In genomic region chr4:107178182-107178829, GRCm38 (mm10) we compare ENCODE assay signal across 8 mouse cellular contexts. TPM values are rescaled to one million over a fixed set of nuclear protein-coding genes. Genes with fewer than 3 reads are reported as not detected.
DNase-seq lines count a peak whose midpoint lies in the region; ATAC-seq and TF ChIP-seq lines count a peak whose summit lies in the region.

TSS of gene Tmem59 (plus strand) at chr4:107178399.

- intact Hi-C loops in gastrocnemius, adult 2 months (cut with DNase I) = loop anchor here (1.0 kb wide), 1 partner anchor 75 kb away; the partner anchor contains the start of genes Hspb11 and Lrrc42
- intact Hi-C loops in left cerebral cortex, adult 2 months (cut with DNase I) = loop anchor here (5.0 kb wide), 1 partner anchor 169 kb away; no protein-coding TSS in a partner anchor

- peak within 1 kb of the TSS; percentile 97 for H3K27ac ChIP-seq in gastrocnemius, adult 2 months
- H3K27ac ChIP-seq in hindbrain, postnatal 0 days = peak within 1 kb of the TSS; percentile 96
- peak within 1 kb of the TSS; percentile 99 for H3K27ac ChIP-seq in left cerebral cortex, adult 2 months

- peak; percentile 81 for ATAC-seq in common myeloid progenitor, adult 5-6 weeks (replicated peaks; ENCODE audit: low read depth, poor library complexity, severe bottlenecking)
- peak; percentile 98 for ATAC-seq in hindbrain, postnatal 0 days
- peak; percentile 84 for ATAC-seq in megakaryocyte, adult 5-6 weeks (ENCODE audit: poor library complexity, severe bottlenecking)

- H3K4me3 ChIP-seq in gastrocnemius, adult 2 months = peak within 1 kb of the TSS; percentile 93
- H3K4me3 ChIP-seq in hindbrain, postnatal 0 days (ENCODE audit: low read length) = peak within 1 kb of the TSS; percentile 90
- H3K4me3 ChIP-seq in left cerebral cortex, adult 2 months = peak within 1 kb of the TSS; percentile 64

- H3K36me3 ChIP-seq in hindbrain, postnatal 0 days (ENCODE audit: insufficient read depth, low read length) = no peaks in the 10 kb centered on the region

- H3K4me1 ChIP-seq in hindbrain, postnatal 0 days (ENCODE audit: insufficient read depth, low read length) = peaks cover 2% of the 10 kb centered on the region; the same call in 1 of the 2 replicates

- WGBS in hindbrain, postnatal 0 days = under 1% methylated on average over 49 of the region's 49 CpGs

- 0 out of 2 replicates have a peak, but pooled peaks have one; percentile 1 for TF ChIP-seq CTCF in gastrocnemius, adult 2 months (IDR thresholded peaks at IDR 0.05)
- no peak; the same call in 1 of the 2 replicates for TF ChIP-seq CTCF in hindbrain, postnatal 0 days (IDR thresholded peaks at IDR 0.05; ENCODE audit: low read depth)
- TF ChIP-seq CTCF in left cerebral cortex, adult 2 months (IDR thresholded peaks at IDR 0.05) = no peak; the same call in 1 of the 2 replicates

- H3K9me3 ChIP-seq in hindbrain, postnatal 0 days (ENCODE audit: low read length) = no peaks in the 10 kb centered on the region

- H3K27me3 ChIP-seq in hindbrain, postnatal 0 days (ENCODE audit: insufficient read depth, low read length) = no peaks in the 10 kb centered on the region

- peak within 1 kb of the TSS; percentile 62 for H3K4me2 ChIP-seq in hindbrain, postnatal 0 days (ENCODE audit: low read depth, low read length)

- H3K9ac ChIP-seq in hindbrain, postnatal 0 days (replicated peaks; ENCODE audit: low read length) = peak within 1 kb of the TSS; percentile 89

- DNase-seq in ZHBTc4 (ENCODE audit: low read depth, low spot score) = peak; percentile 98
- peak; percentile 99 for DNase-seq in gastrocnemius, adult 2 months
- DNase-seq in hindbrain, postnatal 0 days (ENCODE audit: low spot score) = peak; percentile 97
- DNase-seq in left cerebral cortex, adult 2 months (ENCODE audit: extremely low spot score in 1 of 2, low spot score in 2 of 2) = peak; percentile 95
- DNase-seq in right cerebral cortex, adult 2 months (ENCODE audit: low spot score in 2 of 2) = peak; percentile 93 to 95
- DNase-seq in urinary bladder, postnatal 14 days (ENCODE audit: low spot score) = peak; percentile 99

RNA-seq across cellular contexts. Expression of gene Tmem59, which starts in this region (rescaled TPM):
- 115 and 141 TPM in 2 replicates for total RNA-seq in common myeloid progenitor, adult 5-6 weeks (2017)
- total RNA-seq in gastrocnemius, adult 2 months (2021) = 10 to 100 TPM; 68.2 to 84.3 TPM
- 178 and 200 TPM in 2 replicates for total RNA-seq in hindbrain, postnatal 0 days (2014; rRNA removed)
- 393 and 422 TPM in 2 replicates for polyA plus RNA-seq in hindbrain, postnatal 0 days (2015; fragmentation: Nextera tagmentation; extraction: Ambion mirVana)
- 100 to 1,000 TPM; 217 to 233 TPM for total RNA-seq in left cerebral cortex, adult 2 months (2021)
- total RNA-seq in megakaryocyte, adult 5-6 weeks (2015) = 288 and 354 TPM in 2 replicates
- 165 and 181 TPM in 2 replicates for total RNA-seq in megakaryocyte, adult 5-6 weeks (2017)

Comparison
In these comparisons a context has a peak if more than half of its experiments do, and no peak if none do; other contexts are left out.
1. Peak in every context shown above with its lines: DNase-seq, ATAC-seq, H3K4me3 ChIP-seq and H3K27ac ChIP-seq.